Mouse (Mus musculus) natural killer cell, adult 2 months (primary cell): ENCODE data around the gene Gm3409.
"Not testable (repeated sequence)": the region's sequence is repeated elsewhere in the genome, so short reads cannot be mapped to it uniquely, and the experiment has no call there.

Source experiments
- DNase-seq, 2 experiments: peaks; one replicate each; pipeline ENCODE4 v3.0.0; 2022; ENCODE audit warnings: low spot score in 2 of 2

Gm3409 gene

DNA sequence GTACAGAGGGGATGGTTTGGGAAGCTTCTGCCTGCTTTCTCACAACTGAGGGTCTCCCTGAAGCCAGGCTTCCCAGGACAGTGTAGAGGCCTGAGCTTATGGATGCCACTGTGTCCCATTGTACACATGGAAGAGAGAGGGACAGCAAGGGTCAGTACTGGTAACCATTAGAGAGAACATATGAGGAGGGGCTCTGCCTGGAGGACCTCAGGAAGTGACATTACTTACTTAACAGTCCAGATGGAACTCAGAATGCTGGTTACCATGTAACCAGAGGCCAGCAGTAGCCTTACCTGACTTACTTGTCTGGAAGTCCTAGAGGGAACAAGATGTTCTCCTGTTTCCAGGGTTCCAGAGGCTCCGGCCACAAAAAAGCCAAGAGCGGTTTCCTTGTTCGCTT lies at the start of gene Gm3409:
Gene Gm3409, plus strand, starts transcription at position 301 of the 400 bp plus-strand sequence.
- not testable (repeated sequence) for DNase-seq

- DNase-seq, result not testable (repeated sequence)
These were observed 48.5 kb upstream of the Gm3409 start for GRCm38 (mm10) chr5:146488959-146489358.

DNA sequence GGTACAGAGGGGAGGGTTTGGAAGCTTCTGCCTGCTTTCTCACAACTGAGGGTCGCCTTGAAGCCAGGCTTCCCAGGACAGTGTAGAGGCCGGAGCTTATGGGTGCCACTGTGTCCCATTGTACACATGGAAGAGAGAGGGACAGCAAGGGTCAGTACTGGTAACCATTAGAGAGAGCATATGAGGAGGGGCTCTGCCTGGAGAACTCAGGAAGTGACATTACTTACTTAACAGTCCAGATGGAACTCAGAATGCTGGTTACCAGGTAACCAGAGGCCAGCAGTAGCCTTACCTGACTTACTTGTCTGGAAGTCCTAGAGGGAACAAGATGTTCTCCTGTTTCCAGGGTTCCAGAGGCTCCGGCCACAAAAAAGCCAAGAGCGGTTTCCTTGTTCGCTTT lies 46.4 kb upstream of the Gm3409 start, which contains the start of gene Gm6370:
Gene Gm6370, plus strand, starts transcription at position 301 of the 400 bp plus-strand sequence.
- not testable (repeated sequence) for DNase-seq

DNA sequence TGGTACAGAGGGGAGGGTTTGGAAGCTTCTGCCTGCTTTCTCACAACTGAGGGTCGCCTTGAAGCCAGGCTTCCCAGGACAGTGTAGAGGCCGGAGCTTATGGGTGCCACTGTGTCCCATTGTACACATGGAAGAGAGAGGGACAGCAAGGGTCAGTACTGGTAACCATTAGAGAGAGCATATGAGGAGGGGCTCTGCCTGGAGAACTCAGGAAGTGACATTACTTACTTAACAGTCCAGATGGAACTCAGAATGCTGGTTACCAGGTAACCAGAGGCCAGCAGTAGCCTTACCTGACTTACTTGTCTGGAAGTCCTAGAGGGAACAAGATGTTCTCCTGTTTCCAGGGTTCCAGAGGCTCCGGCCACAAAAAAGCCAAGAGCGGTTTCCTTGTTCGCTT lies 35.3 kb upstream of the Gm3409 start, which contains the start of gene 4930449I24Rik:
Gene 4930449I24Rik, plus strand, starts transcription at position 301 of the 400 bp plus-strand sequence.
- DNase-seq, result not testable (repeated sequence)

- not testable (repeated sequence) for DNase-seq
These were observed 23.6 kb upstream of the Gm3409 start, which contains the start of gene Gm3402 for GRCm38 (mm10) chr5:146513823-146514222. Gm3402 (plus strand) TSS chr5:146514123.

- not testable (repeated sequence) for DNase-seq
These were observed 11.9 kb upstream of the Gm3409 start, which contains the start of gene Gm3404 for GRCm38 (mm10) chr5:146525501-146525900. Gm3404 (plus strand) TSS chr5:146525801.

DNA sequence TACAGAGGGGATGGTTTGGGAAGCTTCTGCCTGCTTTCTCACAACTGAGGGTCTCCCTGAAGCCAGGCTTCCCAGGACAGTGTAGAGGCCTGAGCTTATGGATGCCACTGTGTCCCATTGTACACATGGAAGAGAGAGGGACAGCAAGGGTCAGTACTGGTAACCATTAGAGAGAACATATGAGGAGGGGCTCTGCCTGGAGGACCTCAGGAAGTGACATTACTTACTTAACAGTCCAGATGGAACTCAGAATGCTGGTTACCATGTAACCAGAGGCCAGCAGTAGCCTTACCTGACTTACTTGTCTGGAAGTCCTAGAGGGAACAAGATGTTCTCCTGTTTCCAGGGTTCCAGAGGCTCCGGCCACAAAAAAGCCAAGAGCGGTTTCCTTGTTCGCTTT lies 18.4 kb downstream of the Gm3409 start, which contains the start of gene Gm3415:
Gene Gm3415, plus strand, starts transcription at position 301 of the 400 bp plus-strand sequence.
- not testable (repeated sequence) for DNase-seq

- no peak for DNase-seq
These were observed 26.8 kb downstream of the Gm3409 start for GRCm38 (mm10) chr5:146564259-146564658.

GRCm38 (mm10) chr5:146567054-146567453 lies 29.6 kb downstream of the Gm3409 start:
- DNase-seq, result peak; percentile 5 to 6

DNA sequence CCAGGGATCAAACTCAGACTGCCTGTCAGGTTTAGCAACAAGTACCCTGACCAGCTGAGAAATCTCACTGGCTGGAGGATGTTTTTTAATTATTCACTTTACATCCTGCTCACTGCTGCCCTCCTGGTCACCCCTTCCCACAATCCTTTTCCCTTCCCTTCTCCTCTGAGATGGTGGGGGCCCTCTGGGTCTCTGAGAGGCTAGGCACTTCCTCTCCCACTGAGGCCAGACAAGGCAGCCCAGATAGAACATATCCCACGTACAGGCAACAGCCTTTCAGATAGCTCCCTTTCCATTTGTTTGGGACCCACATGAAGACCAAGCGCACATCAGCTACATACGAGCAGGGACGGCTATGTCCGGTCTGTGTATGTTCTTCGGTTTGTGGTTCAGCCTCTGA lies 32.7 kb downstream of the Gm3409 start:
- DNase-seq, result not testable (repeated sequence)

DNA sequence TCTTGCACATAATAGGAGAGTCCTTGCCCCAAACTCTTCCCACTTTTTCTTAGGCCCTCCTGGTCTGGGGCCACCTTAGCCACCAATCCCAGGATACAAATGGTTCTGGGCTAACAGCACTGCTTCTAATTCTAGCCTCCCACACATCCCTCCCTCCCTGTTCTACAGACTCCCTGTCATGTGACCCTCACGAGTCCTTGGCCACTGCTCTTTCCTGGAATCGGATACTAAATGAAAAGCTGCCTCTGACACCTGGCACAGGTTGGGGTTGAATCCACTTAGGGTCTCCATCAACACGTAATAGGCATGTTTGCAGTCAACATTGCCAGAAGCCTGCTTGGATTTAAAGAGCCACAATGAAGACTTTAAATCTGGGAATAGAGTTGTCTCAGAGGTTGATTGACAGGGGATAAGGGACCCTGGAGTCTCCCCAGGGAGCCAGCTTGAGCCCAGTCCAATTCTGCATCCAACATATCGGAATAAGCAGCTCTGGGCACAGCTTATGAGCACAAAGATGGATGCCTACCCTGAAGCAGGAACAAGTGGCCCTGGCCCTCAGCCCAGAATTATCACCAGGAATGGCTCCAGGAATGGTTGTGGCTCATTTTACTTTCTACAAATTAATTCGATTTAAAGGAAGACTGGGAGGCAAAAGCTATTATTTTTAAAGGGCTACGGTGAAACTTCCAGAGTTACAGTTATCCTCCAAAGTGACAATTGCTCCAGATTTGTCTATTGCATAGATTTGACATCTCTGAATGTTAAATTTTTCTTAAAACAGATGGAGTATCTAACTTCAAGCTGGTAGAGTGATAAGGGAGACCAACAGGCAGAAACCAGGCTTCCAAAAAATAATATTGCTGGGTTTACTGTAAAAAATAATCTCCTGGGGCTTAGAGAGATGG lies 34.6 kb downstream of the Gm3409 start:
- not testable (repeated sequence) for DNase-seq

DNA sequence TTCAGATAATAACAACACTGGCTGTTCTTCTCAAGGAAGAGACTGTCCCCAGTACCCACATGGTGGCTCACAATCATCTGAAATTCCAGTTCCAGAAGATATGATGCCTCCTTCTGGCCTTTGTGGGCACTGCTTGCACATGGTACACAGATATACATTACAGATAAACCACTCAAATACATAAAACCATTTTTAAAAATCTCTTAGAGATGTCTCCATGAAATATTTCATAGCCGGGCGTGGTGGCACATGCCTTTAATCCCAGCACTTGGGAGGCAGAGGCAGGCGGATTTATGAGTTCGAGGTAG lies 35.2 kb downstream of the Gm3409 start:
- DNase-seq, result not testable (repeated sequence)

DNA sequence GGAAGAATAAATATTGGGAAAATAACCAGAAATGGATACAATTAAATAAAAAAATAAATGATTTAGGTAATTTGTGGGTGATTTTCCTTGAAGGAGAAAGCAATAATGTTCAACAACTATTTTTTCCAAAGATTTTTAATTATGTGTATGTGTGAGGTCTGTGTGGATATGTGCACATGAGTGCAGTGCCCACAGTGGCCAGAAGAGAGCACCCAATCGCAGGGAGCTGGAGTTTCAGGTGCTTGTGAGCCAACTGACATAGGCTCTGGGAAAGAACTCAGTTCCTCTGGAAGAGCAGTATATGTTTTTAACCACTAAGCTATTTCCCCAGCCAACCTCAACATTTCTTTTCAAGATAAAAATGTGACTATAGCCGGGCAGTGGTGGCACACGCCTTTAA lies 39.2 kb downstream of the Gm3409 start:
- no peak for DNase-seq

- no peak for DNase-seq
These were observed 46.7 kb downstream of the Gm3409 start for GRCm38 (mm10) chr5:146584156-146584477.

GRCm38 (mm10) chr5:146584478-146585306 lies 47.2 kb downstream of the Gm3409 start, which contains the start of gene Gpr12:
Gpr12 (minus strand) TSS chr5:146585239.
- DNase-seq, result no peak

DNA sequence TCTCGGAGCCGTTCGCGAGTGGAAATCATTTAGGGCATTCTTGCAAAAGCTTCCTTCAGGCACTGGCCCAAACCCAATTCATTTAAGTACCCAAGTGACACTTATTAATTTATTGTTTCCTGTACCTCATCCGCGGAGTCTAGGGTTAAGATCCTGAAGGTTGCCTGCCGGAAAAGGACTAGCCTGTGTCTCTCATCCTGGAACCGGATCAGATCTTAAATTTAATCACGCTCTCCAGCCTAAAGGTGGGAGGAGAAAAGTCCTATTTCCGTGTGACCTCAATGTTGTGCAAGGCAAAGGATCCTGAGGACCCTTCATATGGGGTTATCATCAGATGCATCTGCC lies 47.8 kb downstream of the Gm3409 start:
- DNase-seq, result no peak

- no peak for DNase-seq
These were observed 49.1 kb downstream of the Gm3409 start for GRCm38 (mm10) chr5:146586357-146587070.
